Mouse (Mus musculus) urinary bladder, postnatal 10 days (tissue): ENCODE measurements around the gene Vmn1r47.
"Not testable (repeated sequence)": the region's sequence is repeated elsewhere in the genome, so short reads cannot be mapped to it uniquely, and the experiment has no call there.

Experiments
- DNase-seq: peaks from one replicate; pipeline ENCODE4 v3.0.0; 2022; ENCODE audit warnings: low spot score

Vmn1r47 gene

GRCm38 (mm10) chr6:90015847-90016246 is at the start of gene Vmn1r47:
TSS of gene Vmn1r47 (plus strand) at chr6:90016147.
- not testable (repeated sequence) for DNase-seq

DNA sequence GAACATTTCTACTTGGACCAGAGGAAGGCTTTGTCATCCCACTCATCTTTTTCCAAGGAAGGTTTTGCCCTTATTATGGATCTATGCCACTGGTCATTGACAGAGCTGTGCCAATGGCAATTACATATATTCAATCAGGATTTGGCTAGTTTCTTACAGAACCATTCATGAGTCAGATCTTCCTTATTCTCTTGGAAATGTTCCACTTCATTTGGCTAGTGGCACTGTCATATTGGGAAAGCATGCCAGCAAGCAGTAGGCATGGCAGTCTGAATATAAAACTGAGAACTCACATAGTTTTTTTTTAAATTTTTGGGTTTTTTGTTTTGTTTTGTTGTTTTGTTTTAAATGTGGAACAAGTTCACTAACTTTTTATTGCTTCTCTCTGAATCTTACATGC is 49.6 kb upstream of the Vmn1r47 start:
- no peak for DNase-seq

DNA sequence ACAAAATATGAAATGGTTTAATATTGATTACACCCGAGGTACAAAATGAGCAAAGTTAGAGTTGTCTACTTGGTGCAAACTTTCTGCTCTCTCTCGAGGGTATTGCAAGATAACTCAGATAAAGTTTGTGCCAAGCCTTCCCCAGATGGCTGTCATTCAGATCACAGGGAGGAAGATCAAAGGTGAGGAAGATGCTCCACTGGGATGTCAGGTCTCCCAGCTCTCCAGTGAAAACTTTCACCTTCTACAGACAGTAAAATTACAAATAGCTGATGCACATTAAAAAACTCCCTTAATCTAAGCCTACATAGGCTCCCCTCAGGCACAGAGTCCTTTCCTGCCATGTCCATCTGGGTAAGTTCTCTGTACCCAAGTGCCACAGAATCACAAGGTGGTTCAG is 46.9 kb upstream of the Vmn1r47 start, which contains the start of gene Vmn1r46:
Gene Vmn1r46, plus strand, starts transcription at position 301 of the 400 bp plus-strand sequence.
- DNase-seq: no peak

DNA sequence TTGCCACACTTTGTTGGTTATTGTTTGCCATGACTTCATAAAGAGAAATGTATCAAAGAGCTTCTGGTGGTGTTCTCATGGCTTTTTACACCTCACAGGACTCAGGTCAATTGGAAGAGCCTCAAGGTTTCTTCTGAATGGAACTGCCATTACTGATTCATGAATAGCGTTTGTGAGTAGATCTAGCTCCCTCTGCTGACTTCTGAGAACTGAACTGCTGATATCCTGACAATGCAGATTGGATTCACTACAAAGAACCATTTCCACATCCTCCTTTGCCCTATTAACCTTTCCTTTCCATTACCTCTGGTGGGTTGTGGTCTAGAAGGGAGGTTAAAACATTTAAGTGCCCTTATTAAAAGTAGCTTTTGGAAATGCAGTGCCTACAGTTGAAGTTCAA is 30.0 kb upstream of the Vmn1r47 start:
- no peak for DNase-seq

GRCm38 (mm10) chr6:90036741-90037140 is 20.8 kb downstream of the Vmn1r47 start, which contains the start of gene Vmn1r48:
TSS of gene Vmn1r48 (minus strand) at chr6:90036841.
- DNase-seq: not testable (repeated sequence)
